In genomic region chr16:70387385-70387784, GRCm38 (mm10) we compare ENCODE assay signal across 16 mouse cellular contexts.
"Had no signal": no experiment of that assay in that cellular context is flagged by ENCODE, and none has a peak within 500 bp of the region (broad histone marks: within the 10 kb centered on the region; RNA-seq: fewer than 3 reads in every experiment).

No protein-coding gene starts in this region.

- DNase-seq: lung, adult 18-20 months; lung, embryonic 14.5 days; lung, postnatal 10 days; right cerebral cortex, postnatal 14 days; thymus, adult 18-20 months; thymus, postnatal 14 days; thymus, postnatal 36 days had no signal

- ATAC-seq: midbrain, embryonic 13.5 days; midbrain, embryonic 16.5 days had no signal

- H3K9ac ChIP-seq: liver, embryonic 14.5 days; lung, embryonic 14.5 days; midbrain, embryonic 13.5 days; neural tube, embryonic 13.5 days; neural tube, embryonic 15.5 days had no signal

- H3K9me3 ChIP-seq: midbrain, embryonic 13.5 days; neural tube, embryonic 13.5 days; neural tube, embryonic 15.5 days had no signal

- H3K27ac ChIP-seq: liver, embryonic 14.5 days; macrophage; midbrain, embryonic 13.5 days; neural tube, embryonic 13.5 days; neural tube, embryonic 15.5 days had no signal

- H3K4me3 ChIP-seq: megakaryocyte, embryonic 14.5 days; midbrain, embryonic 13.5 days; myocyte; neural tube, embryonic 13.5 days; neural tube, embryonic 15.5 days had no signal

- H3K4me1 ChIP-seq: megakaryocyte, embryonic 14.5 days; midbrain, embryonic 13.5 days; neural tube, embryonic 13.5 days; neural tube, embryonic 15.5 days had no signal

- H3K36me3 ChIP-seq: midbrain, embryonic 13.5 days; neural tube, embryonic 13.5 days; neural tube, embryonic 15.5 days had no signal

- H3K4me2 ChIP-seq: lung, embryonic 14.5 days; midbrain, embryonic 11.5 days; midbrain, embryonic 13.5 days; neural tube, embryonic 13.5 days; neural tube, embryonic 15.5 days had no signal

- H3K27me3 ChIP-seq: megakaryocyte, embryonic 14.5 days; midbrain, embryonic 13.5 days; neural tube, embryonic 13.5 days; neural tube, embryonic 15.5 days had no signal
